Mouse (Mus musculus) embryonic facial prominence, embryonic 10.5 days (tissue): ENCODE results near the gene Ccm2. TPM values are rescaled to one million over a fixed set of nuclear protein-coding genes. Genes with fewer than 3 reads are reported as not detected.
"Not testable (repeated sequence)": the region's sequence is repeated elsewhere in the genome, so short reads cannot be mapped to it uniquely, and the experiment has no call there.

Experiments used
- DNase-seq: peaks from one replicate; pipeline ENCODE4 v3.0.0-alpha.2; 2017; ENCODE audit warnings: low spot score
- H3K27ac ChIP-seq: fragments of 300-500 bp; sonication (generic); replicated peaks from 2 replicates; pipeline ENCODE4 v1.5.1; 2016; ENCODE audit warnings: mild to moderate bottlenecking
- H3K27me3 ChIP-seq: fragments of 300-500 bp; sonication (generic); replicated peaks from 2 replicates; pipeline ENCODE4 v1.6.1; 2016; ENCODE audit warnings: low read depth, mild to moderate bottlenecking; ENCODE audit not compliant: poor library complexity, severe bottlenecking
- H3K36me3 ChIP-seq: fragments of 300-500 bp; sonication (generic); replicated peaks from 2 replicates; pipeline ENCODE4 v1.6.1; 2016; ENCODE audit warnings: mild to moderate bottlenecking, moderate library complexity
- H3K4me1 ChIP-seq: fragments of 300-500 bp; sonication (generic); 2 replicates; pipeline ENCODE4 v1.6.1; 2016
- H3K4me3 ChIP-seq: fragments of 300-500 bp; sonication (generic); 2 replicates; pipeline ENCODE4 v1.5.1; 2016; ENCODE audit warnings: mild to moderate bottlenecking, moderate library complexity
- H3K9me3 ChIP-seq: fragments of 300-500 bp; sonication (generic); 2 replicates; pipeline ENCODE4 v1.6.1; 2016; ENCODE audit warnings: mild to moderate bottlenecking
- WGBS: fragments of 180-500 bp; shearing (Covaris S2); methylation state at CpG from one replicate; pipeline ENCODE4 v1.1.7; 2016; 5-methylcytosine and 5-hydroxymethylcytosine counted together
- polyA plus RNA-seq: library from polyadenylated mRNA; unstranded; fragments of >200 nt; fragmentation: Nextera tagmentation; extraction: Ambion mirVana; gene quantifications from 2 replicates; pipeline ENCODE4 v1.2.1, GENCODE M21; 2016

The Ccm2 gene
- polyA plus RNA-seq, 1 experiment from 2014 or later = 109 TPM

- no peak for DNase-seq
- Histone ChIP-seq H3K27me3 (no peaks in the 10 kb centered on the region), H3K27ac (no peak overlapping the region), H3K36me3 (peaks cover 37% of the 10 kb centered on the region), H3K4me1 (peaks cover 18% of the 10 kb centered on the region), H3K9me3 (no peaks in the 10 kb centered on the region), H3K4me3 (no peak overlapping the region)
- WGBS = 47% methylated on average over 1 of the region's 1 CpGs
These were observed 23.0 kb upstream of the Ccm2 start for GRCm38 (mm10) chr11:6523662-6524088.

GRCm38 (mm10) chr11:6524165-6524879 is 22.4 kb upstream of the Ccm2 start:
- Histone ChIP-seq H3K36me3 (peaks cover 37% of the 10 kb centered on the region), H3K9me3 (no peaks in the 10 kb centered on the region), H3K4me3 (no peak overlapping the region), H3K27ac (no peak overlapping the region), H3K4me1 (peaks cover 22% of the 10 kb centered on the region), H3K27me3 (no peaks in the 10 kb centered on the region)
- DNase-seq = no peak
- 88% methylated on average over 8 of the region's 8 CpGs for WGBS

GRCm38 (mm10) chr11:6524880-6525238 is 21.8 kb upstream of the Ccm2 start:
- Histone ChIP-seq H3K36me3 (peaks cover 37% of the 10 kb centered on the region), H3K4me3 (no peak overlapping the region), H3K9me3 (no peaks in the 10 kb centered on the region), H3K27me3 (no peaks in the 10 kb centered on the region), H3K27ac (no peak overlapping the region), H3K4me1 (peaks cover 22% of the 10 kb centered on the region)
- DNase-seq = no peak
- 93% methylated on average over 4 of the region's 4 CpGs for WGBS

- 86% methylated on average over 1 of the region's 1 CpGs for WGBS
- Histone ChIP-seq H3K36me3 (peaks cover 37% of the 10 kb centered on the region), H3K4me1 (peaks cover 22% of the 10 kb centered on the region), H3K4me3 (no peak overlapping the region), H3K27me3 (no peaks in the 10 kb centered on the region), H3K9me3 (no peaks in the 10 kb centered on the region), H3K27ac (no peak overlapping the region)
- DNase-seq = no peak
These were observed 21.4 kb upstream of the Ccm2 start for GRCm38 (mm10) chr11:6525241-6525640.

GRCm38 (mm10) chr11:6526526-6527255 is 20.0 kb upstream of the Ccm2 start:
- not testable (repeated sequence) for H3K27me3 ChIP-seq, DNase-seq, H3K9me3 ChIP-seq
- WGBS = 70% methylated on average over 16 of the region's 16 CpGs
- peak overlapping the region; percentile 85 for H3K4me3 ChIP-seq
- peak overlapping the region; percentile 94 for H3K27ac ChIP-seq
- peaks cover 22% of the 10 kb centered on the region for H3K4me1 ChIP-seq
- H3K36me3 ChIP-seq = peaks cover 37% of the 10 kb centered on the region

GRCm38 (mm10) chr11:6527256-6528185 is 19.2 kb upstream of the Ccm2 start:
- 17% methylated on average over 10 of the region's 10 CpGs for WGBS
- peak overlapping the region; percentile 85 for H3K4me3 ChIP-seq
- 0 out of 2 replicates have a peak, but pooled peaks cover 2% of the 10 kb centered on the region for H3K9me3 ChIP-seq
- no peaks in the 10 kb centered on the region for H3K27me3 ChIP-seq
- no peak for DNase-seq
- peaks cover 22% of the 10 kb centered on the region for H3K4me1 ChIP-seq
- peak overlapping the region; percentile 94 for H3K27ac ChIP-seq
- H3K36me3 ChIP-seq = peaks cover 37% of the 10 kb centered on the region

- Histone ChIP-seq H3K4me3 (peak overlapping the region; percentile 85), H3K27ac (peak overlapping the region; percentile 94), H3K9me3 (0 out of 2 replicates have a peak, but pooled peaks cover 2% of the 10 kb centered on the region), H3K4me1 (peaks cover 22% of the 10 kb centered on the region), H3K36me3 (peaks cover 37% of the 10 kb centered on the region), H3K27me3 (no peaks in the 10 kb centered on the region)
- peak; percentile 99 for DNase-seq
- WGBS = under 1% methylated on average over 51 of the region's 51 CpGs
These were observed 18.3 kb upstream of the Ccm2 start for GRCm38 (mm10) chr11:6528186-6529006.

GRCm38 (mm10) chr11:6529961-6530360 is 16.7 kb upstream of the Ccm2 start:
- no peaks in the 10 kb centered on the region for H3K27me3 ChIP-seq
- 0 out of 2 replicates have a peak, but pooled peaks cover 2% of the 10 kb centered on the region for H3K9me3 ChIP-seq
- peaks cover 22% of the 10 kb centered on the region for H3K4me1 ChIP-seq
- no peak for DNase-seq
- H3K27ac ChIP-seq = no peak overlapping the region
- WGBS = 88% methylated on average over 8 of the region's 8 CpGs
- no peak overlapping the region for H3K4me3 ChIP-seq
- peaks cover 23% of the 10 kb centered on the region for H3K36me3 ChIP-seq

GRCm38 (mm10) chr11:6530746-6531145 is 15.9 kb upstream of the Ccm2 start:
- no peak overlapping the region for H3K27ac ChIP-seq
- WGBS = 89% methylated on average over 3 of the region's 3 CpGs
- H3K27me3 ChIP-seq = no peaks in the 10 kb centered on the region
- 0 out of 2 replicates have a peak, but pooled peaks cover 2% of the 10 kb centered on the region for H3K9me3 ChIP-seq
- DNase-seq = no peak
- peaks cover 15% of the 10 kb centered on the region for H3K36me3 ChIP-seq
- H3K4me3 ChIP-seq = no peak overlapping the region
- peaks cover 22% of the 10 kb centered on the region for H3K4me1 ChIP-seq

GRCm38 (mm10) chr11:6544683-6545082 is 2.0 kb upstream of the Ccm2 start:
- Histone ChIP-seq H3K27me3 (no peaks in the 10 kb centered on the region), H3K27ac (no peak overlapping the region), H3K9me3 (no peaks in the 10 kb centered on the region), H3K36me3 (peaks cover 12% of the 10 kb centered on the region), H3K4me1 (peaks cover 19% of the 10 kb centered on the region), H3K4me3 (no peak overlapping the region)
- WGBS = 82% methylated on average over 3 of the region's 3 CpGs
- DNase-seq = no peak

GRCm38 (mm10) chr11:6545186-6545856 is 1.4 kb upstream of the Ccm2 start:
- H3K4me3 ChIP-seq = no peak overlapping the region
- WGBS = 93% methylated on average over 4 of the region's 4 CpGs
- DNase-seq = no peak

More at GRCm38 (mm10) chr11:6545186-6545856, 1.4 kb upstream of the Ccm2 start:
- H3K27me3 ChIP-seq = no peaks in the 10 kb centered on the region
- H3K9me3 ChIP-seq = no peaks in the 10 kb centered on the region
- H3K36me3 ChIP-seq = peaks cover 18% of the 10 kb centered on the region
- peaks cover 19% of the 10 kb centered on the region for H3K4me1 ChIP-seq
- peak overlapping the region; percentile 99 for H3K27ac ChIP-seq
